Mouse (Mus musculus): ENCODE measurements around the gene Rbfox1. TPM values are rescaled to one million over a fixed set of nuclear protein-coding genes. Genes with fewer than 3 reads are reported as not detected.

Gene Rbfox1
- total RNA-seq, 2 experiments from 2014 or later = 315 to 328 TPM

DNA sequence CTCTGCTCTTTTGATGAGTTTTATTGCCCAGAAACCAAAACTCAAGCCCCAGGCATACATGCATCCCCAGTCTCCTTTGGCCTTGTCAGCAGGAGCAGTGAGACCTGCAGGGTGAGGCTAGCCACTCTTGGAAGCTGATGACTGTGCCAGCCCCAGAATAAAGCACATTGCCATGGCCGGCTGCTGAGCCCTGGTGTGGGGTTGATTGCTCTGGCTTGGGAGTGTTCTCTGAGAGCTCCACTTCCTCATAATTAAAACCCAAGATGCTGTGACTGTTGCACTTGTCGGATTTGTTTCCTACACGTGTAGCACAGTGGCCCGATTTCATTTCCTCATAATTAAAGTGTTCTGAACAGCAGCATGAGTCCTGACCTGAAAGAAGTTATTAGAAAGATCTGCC is 72.3 kb downstream of the Rbfox1 start:
- intact Hi-C loops (cut with DNase I) = no loop called here
- DNase-seq (ENCODE audit: low spot score in 2 of 2) = no peak

DNA sequence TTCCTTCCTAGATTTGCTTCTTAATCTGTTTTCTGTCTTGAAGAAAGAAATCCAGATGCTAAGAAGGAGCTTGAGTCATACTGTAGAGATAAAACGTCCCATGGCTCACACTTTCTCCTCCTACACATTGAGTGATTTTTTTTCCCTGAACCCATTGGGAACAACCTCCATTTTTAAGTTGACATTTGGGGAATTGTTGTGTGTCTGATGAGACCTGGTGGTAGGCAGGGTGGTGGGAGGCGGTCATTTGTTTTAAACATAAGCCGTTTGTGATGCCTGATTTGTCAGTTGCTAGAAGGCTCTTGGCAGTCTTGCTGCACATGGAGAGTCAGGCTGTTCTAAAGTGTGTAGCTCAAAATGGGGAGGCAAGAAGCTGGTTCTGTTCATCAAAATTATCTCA is 76.6 kb downstream of the Rbfox1 start:
- peak; percentile 24 to 38 for DNase-seq (ENCODE audit: low spot score in 2 of 2)
- intact Hi-C loops (cut with DNase I) = no loop called here

DNA sequence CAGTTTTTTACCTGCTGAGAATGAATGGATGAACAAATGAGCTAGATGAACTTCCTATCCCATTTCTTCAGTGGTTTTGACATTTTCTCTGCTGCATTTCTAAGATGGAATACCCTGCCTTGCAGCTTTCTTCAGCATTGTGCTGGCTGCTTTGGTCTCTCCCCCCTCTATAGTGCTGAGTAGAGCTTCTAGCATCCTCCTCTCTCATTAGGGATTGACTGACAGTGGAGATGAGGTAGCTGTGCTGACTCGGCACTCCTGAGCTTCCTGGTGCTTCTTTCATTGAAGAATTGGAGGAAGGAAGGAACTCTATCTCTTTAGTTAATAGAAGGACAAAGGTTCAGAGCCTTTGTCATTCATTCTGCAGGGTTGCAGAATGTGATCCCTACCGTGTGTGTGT is 89.0 kb downstream of the Rbfox1 start:
- intact Hi-C loops (cut with DNase I) = no loop called here
- DNase-seq (ENCODE audit: low spot score in 2 of 2) = no peak

DNA sequence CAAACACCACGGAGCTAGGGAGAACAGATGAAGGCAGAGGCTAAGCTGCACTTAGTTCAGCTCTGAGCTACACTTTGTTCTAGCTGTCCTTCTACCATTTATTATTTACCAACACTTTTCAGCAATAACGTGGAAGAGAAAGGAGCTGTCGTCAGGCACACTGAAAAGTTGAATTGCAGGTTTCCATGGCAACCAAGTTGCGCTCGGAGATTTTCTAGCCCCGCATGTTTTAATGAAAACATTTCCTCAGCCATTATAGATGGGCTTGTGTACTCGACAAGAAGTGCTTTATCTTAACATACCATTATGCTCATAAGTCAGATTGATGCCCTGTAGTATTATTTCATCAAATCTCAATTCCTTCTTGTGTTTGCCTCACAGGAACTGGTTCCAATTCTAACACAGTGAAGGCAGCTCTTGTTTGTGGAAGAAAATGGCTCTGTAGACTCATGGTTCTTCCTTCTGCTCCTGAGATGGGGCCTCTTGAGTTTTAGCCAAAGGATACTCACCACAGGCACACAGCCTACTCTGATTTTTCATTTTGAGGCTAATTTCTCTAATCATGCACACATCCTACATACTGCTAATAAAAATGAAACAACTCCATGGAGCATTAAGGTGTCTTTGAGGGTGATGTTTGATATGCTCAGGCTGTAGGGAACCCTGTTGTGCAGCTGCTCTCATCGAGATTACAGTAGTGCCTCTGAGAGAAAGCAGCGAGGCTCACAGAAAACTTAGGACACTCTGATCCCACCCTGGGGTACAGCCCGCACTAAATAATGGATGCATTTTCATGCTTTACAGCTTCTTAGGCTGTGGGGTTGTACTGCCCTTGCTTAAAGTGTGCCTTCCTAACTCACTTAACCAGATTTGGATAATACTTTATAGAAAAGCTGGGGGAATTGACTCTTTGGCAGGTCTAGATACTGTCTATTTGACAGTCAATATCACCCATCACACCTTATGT is 107.2 kb downstream of the Rbfox1 start:
- peak; percentile 66 to 75 for DNase-seq (ENCODE audit: low spot score in 2 of 2)

DNA sequence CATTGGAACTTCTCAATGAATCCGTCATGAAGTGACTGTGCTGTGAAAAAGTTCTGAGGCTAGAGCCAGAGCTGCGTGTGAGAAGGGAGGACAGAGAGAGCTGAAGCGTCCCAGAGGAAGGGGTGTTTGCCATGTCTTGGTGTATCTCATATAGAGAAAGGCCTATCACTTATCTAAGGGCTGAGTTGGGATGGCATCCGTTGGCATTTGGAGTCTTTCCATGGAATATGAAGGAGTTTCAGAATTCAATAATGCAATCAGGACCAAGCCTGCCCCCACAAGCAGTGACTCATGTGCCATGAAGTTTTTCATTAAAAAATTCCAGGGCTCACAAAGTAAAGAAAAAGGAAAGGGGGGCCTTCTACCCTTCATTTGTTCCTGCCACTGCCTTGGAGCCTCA is 112.0 kb downstream of the Rbfox1 start:
- intact Hi-C loops (cut with DNase I) = no loop called here
- DNase-seq (ENCODE audit: low spot score in 2 of 2) = no peak

More for the DNA sequence above, 107.2 kb downstream of the Rbfox1 start:
- intact Hi-C loops (cut with DNase I) = no loop called here

DNA sequence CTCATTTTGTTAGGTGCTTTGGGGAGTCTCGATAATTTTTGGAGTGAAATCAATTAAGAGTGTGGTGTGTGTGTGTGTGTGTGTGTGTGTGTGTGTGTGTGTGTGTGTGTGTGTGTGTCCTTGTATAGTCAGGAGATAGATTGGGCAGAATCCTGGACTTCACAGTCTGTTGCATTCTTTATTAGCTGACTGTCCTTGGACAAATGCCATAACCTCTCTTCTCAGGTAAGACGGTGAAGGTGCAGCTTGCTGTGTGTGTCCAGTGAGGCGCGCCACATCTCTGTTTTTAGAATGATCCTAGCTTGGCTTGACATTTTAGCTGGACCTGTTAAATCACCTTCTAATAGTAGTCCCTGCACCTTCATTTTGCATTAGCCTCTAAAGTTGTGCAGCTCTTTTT is 112.5 kb downstream of the Rbfox1 start:
- intact Hi-C loops (cut with DNase I) = no loop called here
- DNase-seq (ENCODE audit: low spot score in 2 of 2) = no peak

DNA sequence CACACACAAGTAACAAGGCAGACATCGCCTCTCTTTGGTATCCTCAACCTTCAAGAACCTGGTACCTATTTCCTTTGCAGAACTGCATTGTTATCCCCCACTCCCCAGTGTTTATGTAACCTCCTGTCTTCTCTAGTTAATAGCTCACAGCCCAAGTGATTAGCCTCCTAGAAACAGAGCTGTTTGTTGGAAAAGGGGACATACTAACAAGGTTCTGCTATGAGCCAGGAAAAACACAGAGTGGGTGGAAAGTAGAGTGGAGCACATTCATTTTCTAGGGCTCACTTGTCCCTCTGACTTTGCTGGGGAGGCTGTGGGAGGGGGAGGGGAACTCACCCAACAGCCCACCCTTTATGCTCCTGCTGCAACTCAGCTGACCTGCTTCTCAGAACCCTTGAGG is 114.9 kb downstream of the Rbfox1 start:
- intact Hi-C loops (cut with DNase I) = no loop called here
- peak in 1 of 2 experiments; percentile 31 for DNase-seq (ENCODE audit: low spot score in 2 of 2)

DNA sequence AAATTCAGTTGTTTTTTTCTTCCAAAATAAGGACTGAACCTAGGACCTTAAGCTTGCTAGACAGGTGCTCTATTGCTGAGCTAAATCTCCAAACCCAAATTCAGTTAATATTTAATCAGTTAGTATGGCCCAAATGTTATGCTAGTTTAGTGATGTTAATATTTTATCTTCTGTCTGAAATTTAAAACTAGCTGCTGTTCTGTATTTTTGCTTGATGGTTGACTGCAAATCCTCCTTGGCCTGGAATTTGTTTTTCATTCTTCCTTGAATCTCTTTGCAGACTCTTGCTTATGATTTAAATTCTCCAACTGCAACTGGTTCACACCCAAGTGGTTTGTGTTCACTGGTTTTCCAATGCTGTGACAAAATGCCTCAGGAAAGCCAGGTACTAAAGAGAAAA is 121.8 kb downstream of the Rbfox1 start:
- intact Hi-C loops (cut with DNase I) = no loop called here

DNA sequence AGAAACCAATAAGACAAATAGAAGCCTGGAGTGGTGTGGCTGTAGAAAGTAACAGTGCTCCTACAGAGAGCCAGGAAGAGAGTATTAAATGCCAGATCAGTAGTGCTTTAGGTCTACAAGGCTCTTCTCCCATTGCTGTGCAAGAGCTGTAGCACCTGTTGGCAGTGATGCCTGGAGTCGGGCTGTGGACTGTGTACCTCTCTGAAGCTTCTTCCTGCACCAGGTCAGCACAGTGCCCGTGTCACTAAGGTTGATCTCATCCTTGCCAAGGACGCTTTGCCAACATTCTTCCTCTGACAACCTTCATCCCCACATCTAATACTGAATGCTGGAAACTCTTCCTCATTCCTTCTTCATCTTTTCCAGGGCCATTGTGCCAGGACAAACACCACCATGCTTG is 127.7 kb downstream of the Rbfox1 start:
- intact Hi-C loops (cut with DNase I) = loop anchor here (10.0 kb wide), 2 partner anchors 78 to 118 kb away; no protein-coding TSS in a partner anchor
- no peak for DNase-seq (ENCODE audit: low spot score in 2 of 2)

More for the DNA sequence above, 121.8 kb downstream of the Rbfox1 start:
- no peak for DNase-seq (ENCODE audit: low spot score in 2 of 2)

DNA sequence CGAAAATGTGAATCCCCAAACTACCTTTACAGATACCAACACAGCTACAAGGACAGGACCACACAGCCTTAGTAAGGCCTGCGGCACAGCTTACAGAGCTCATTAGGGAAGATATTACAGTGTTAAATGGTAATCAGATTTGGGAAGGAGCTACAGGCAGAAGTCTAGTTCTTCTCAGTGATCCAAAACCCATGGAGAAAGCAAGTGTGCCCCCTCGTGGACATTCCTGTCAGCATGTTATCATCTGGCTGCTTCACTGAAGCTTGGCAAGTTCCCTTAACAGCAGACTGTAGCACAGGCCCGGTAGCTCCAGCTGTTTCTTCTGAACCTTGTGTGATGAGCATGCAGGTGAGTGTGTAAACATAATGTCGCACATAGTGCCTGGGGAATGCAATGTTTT is 133.5 kb downstream of the Rbfox1 start:
- intact Hi-C loops (cut with DNase I) = loop anchor here (5.0 to 10.0 kb wide), 3 partner anchors 84 to 546 kb away; no protein-coding TSS in a partner anchor
- DNase-seq (ENCODE audit: low spot score in 2 of 2) = peak; percentile 95

DNA sequence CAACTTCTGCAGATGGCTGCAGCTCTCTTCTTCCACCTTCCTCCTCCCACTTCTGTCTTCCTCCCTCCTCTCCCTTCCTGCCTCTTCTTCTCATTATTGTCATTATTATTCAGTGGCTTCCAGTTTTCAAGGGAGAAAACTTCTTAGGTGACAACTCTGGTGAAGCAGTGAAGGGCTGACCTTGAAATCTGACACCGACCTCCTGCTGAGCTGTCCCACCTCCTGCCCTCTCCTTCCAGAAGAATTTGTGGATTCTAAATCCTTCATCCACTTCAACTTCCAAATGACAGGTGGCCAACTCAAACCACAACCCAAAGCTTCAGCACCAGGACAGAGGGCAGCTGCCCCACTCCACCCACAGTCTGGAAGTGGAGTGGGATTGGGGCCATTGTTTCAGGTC is 134.2 kb downstream of the Rbfox1 start:
- intact Hi-C loops (cut with DNase I) = loop anchor here (5.0 to 10.0 kb wide), 3 partner anchors 85 to 547 kb away; no protein-coding TSS in a partner anchor
- DNase-seq (ENCODE audit: low spot score in 2 of 2) = no peak

DNA sequence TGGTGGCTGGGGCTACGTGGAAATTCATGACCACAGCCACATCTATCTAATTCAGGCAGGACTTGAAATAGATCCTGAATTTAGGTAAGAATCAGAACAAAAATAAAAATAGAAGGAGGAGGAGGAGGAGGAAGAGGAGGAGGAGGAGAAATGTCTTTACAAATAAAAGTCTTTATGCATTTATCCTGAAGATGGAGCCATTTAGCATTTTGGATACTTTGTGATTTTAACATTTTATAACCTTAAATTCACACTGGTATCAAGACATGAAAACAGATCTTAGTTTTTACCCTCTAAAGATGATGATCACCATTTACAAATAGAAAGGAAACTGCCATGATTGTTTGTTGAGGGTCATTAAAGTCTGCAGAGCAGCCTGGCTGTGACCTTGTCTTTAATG is 146.1 kb downstream of the Rbfox1 start:
- no peak for DNase-seq (ENCODE audit: low spot score in 2 of 2)
- intact Hi-C loops (cut with DNase I) = loop anchor here (5.0 to 10.0 kb wide), 3 partner anchors 314 to 446 kb away; no protein-coding TSS in a partner anchor

DNA sequence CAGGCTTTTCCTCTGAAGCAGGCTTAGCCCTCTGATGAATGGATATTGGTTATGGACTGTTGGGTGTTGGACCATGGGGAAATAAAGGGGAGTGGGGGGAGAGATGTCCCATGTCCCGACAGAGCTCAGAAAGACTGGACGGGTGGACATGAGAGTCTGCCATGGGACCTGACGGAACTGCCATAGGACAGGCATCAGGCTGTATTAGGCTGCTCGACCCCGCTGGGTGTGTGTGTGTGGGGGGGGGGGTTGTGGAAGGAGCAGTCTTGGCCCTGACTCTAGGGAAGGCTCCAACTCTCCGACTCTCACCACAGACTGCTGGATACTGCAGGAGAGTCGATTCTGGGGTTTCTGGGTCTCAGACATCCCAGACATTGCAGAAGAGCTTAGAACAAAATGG is 147.4 kb downstream of the Rbfox1 start:
- intact Hi-C loops (cut with DNase I) = loop anchor here (5.0 to 10.0 kb wide), 3 partner anchors 312 to 445 kb away; no protein-coding TSS in a partner anchor
- DNase-seq (ENCODE audit: low spot score in 2 of 2) = no peak

DNA sequence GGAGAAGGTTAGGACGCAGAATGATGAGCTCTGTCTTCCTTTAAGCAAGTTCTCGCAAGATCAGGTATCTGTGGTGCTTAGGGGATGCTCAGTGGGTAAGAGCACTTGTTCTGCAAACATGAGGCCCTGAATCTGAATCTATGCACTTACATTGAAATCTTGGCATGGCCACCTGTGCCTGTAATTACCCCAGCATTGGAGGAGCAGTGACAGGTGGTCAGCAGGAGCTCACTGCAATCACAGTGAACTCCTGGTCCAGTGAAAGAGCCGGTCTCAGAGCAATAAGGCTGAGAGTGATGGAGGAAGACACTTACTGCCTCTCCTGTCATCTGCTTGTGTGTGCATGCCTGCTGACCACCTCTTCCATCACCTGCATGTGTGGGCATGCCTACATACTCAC is 149.7 kb downstream of the Rbfox1 start:
- DNase-seq (ENCODE audit: low spot score in 2 of 2) = no peak
- intact Hi-C loops (cut with DNase I) = loop anchor here (5.0 to 10.0 kb wide), 3 partner anchors 310 to 442 kb away; no protein-coding TSS in a partner anchor

DNA sequence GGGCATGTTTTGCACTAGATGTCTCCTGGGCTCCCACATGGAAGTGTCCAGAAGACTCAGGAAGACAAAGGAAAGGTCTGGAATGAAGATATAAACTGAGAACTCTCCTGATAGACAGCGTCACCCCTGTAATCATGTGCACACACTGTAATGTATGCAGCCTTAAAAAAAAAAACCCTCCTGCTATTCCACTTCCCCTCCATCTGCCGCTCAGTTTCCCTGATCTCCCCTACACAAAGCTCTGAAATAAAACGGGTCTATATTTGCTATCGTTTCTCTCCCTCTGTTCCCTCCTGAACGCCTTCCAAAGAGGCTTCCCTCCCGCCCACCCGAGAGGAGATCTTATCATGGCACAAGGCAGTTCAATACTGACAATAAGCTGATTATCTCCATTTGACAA is 151.9 kb downstream of the Rbfox1 start:
- peak in 1 of 2 experiments; percentile 45 for DNase-seq (ENCODE audit: low spot score in 2 of 2)
- intact Hi-C loops (cut with DNase I) = loop anchor here (10.0 kb wide), 2 partner anchors 308 to 398 kb away; no protein-coding TSS in a partner anchor

DNA sequence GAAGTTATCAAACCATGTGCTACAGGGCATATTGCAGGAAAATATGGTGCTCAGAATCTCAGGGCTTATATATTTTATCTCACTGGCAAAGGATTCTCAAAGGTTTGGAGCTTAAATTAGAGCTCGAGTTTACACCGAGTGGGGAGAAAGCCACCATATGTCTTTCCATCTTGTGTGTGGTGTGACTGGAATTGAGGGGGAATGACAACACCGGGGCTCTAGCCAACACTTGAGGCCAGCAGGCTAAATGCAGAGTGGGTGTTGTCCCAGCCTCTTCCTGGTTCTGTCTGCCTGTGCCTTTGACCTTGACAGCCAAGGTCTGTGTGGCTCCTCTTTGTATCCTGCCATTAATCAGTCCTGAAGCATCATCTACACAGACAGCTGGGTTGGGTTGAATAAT is 157.6 kb downstream of the Rbfox1 start:
- intact Hi-C loops (cut with DNase I) = no loop called here
- DNase-seq (ENCODE audit: low spot score in 2 of 2) = peak; percentile 35 to 43

DNA sequence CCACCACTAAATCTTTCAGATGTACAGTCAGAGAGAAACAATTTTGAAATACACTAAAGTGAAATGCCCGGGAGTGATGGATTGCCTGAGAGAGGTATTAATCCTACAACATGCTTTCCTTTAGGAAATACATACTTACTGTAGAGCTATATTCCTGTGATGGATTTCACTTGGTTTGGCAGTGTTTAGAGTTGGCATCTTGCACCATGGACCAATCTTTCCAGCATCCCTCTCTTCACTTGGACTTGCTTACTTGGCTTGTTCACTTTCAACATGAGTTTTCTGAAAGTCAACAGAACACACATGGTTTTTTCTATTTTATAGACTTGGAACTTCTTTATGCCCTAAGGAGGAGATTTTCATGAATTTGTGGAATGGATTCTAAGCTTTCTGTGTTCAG is 163.4 kb downstream of the Rbfox1 start:
- intact Hi-C loops (cut with DNase I) = no loop called here

DNA sequence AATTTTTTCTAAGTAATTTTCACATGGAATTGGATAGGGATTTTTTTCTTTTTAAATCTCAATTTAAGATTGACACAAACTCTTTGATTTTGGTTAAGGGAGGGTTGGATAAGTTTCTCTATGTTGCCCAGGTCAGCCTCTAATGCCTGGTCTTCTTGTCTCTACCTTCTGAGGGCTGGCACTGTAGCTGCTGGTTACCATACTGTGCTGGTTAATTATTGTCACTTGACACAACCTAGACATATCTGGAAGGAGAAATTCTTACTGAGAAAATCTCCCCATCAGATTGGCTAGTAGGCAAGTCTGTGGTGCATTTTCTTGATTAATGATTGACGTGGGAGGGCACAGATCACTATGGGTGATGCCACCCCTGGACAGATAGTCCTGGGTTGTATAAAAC is 177.3 kb downstream of the Rbfox1 start:
- no peak for DNase-seq (ENCODE audit: low spot score in 2 of 2)
- intact Hi-C loops (cut with DNase I) = no loop called here

More for the DNA sequence above, 163.4 kb downstream of the Rbfox1 start:
- DNase-seq (ENCODE audit: low spot score in 2 of 2) = no peak

DNA sequence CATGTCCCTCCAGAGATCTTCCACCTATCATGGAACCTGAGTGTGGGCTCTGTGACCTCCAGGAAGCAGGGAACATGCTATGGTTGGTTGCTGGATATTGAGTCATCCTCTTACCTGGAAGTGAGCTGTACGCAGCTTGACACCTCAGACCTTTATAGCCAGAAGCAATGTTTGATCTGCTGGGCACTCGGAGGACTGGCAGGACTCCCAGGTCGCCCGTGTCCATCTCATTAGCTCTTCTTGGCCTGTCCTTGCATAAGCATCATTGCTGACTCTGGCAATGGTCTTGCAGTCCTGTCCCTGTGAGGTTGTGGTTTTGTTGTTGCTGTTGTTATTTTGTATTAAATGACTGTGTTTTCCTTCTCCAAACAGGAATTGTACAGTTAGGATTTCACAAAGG is 180.3 kb downstream of the Rbfox1 start:
- DNase-seq (ENCODE audit: low spot score in 2 of 2) = no peak
- intact Hi-C loops (cut with DNase I) = no loop called here

DNA sequence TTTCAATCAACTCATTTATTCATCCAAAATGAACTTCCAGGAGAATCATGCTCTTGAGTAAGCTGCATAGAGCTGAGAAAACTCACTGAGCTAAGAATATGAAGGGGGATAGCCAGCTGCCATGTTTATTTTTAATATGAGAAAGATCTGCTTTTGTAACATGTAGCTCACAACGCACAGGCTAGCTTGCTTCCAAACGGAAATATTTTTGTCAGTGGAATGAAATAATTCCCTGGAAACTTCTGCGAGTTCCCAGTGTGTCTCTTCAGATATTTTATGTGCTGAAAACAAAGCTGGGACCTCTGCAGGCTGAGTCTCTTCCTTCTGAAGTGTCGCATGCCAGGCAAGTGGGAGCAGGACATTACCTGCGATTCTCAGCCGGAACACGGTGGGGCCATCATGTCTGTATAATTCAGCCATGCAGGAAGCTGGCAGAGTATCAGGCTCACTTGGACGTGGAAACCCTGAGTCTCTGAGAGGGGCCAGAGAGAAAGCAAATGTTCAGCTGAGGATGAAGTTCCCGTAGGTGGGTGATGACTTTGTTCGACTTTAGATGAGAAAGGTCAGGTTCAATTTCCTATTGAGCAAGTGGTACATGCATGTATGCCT is 190.4 kb downstream of the Rbfox1 start:
- peak; percentile 33 to 38 for DNase-seq (ENCODE audit: low spot score in 2 of 2)
- intact Hi-C loops (cut with DNase I) = no loop called here

All from left cerebral cortex, postnatal 14 days (tissue).